Mouse (Mus musculus) frontal cortex, adult (tissue): ENCODE measurements at regions not wholly inside any gene's neighbourhood (a gene's known extent, or its start where the extent isn't known, plus 50 kb on each side); places are given as distances from the start of the nearest gene placed in this dataset.

Experiments used
- ATAC-seq: cut with Nextera tagmentation; 2 replicates; pipeline ENCODE4 v1.9.2; 2017; ENCODE audit warnings: mild to moderate bottlenecking, moderate library complexity, mixed read lengths; ENCODE audit not compliant: low TSS enrichment

GRCm38 (mm10) chr1:177336436-177336835, 78.4 kb upstream of the Akt3 start:
- no peak for ATAC-seq

DNA sequence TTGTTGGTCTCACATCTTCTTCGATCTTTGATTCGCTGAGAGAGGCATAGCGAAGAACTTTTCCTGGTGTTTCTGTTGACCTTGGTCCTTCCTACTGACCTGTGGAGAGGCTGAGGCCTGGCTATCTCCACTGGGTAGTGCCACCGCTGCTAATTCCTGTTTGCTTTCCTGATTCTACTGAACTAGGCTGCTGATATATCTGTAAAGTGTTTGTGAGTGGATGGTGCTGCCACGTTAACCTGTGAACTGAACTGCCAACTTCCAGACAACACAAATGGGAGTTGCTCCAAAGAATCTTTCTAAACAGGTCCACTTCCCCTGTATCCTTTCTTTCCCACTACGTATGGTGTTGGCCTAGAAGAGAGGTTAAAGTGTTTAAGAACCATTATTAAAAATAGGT, 78.0 kb upstream of the Akt3 start:
- ATAC-seq = no peak

DNA sequence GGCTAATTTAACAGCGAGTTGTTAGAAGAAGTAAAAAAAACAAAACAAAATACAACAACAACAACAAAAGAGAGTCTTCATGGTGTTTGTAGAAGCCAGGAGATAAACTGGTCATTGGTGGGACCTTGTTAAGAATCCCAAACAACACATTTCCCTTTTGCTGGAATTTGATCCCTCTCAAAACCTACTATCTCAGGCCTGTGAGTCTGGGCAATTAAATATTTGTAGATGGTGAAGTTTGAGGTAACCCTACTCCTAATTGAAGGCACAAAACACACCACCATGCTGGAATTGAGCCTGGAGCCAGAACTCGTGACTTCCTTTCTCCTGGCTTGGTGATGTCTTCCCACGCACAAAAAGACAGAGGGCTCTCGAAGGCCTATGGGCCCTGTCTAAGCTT, 65.4 kb upstream of the Akt3 start:
- ATAC-seq = no peak

DNA sequence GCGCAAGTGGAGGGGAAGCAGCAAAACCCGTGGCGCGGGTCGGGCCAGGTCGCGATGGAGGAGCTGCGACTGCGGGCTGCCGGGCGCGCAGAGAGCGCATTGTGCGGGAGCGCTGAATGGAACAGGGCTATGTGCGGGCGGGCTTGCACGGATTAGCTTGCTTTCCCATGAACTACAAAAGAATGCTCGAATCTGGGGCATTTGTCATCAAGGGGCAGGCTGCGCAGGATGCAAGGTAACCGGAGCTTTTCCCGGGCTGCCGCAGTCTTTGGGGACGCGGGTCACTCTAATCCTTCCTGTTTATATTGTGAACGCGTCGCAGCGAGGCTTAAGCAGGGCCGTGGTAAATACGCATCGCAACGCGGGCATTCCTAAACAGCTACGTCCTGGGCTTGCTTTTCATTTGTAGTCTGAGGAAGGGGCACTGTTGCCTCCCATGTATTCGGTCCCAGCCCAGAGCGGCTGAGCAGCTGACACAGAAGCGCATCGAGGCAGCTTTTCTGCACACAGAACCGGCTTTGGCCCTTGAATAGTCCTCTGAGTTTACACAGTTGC, 64.8 kb upstream of the Akt3 start:
- peak; percentile 78 for ATAC-seq

- ATAC-seq = no peak
These were observed 64.3 kb upstream of the Akt3 start for GRCm38 (mm10) chr1:177322307-177322685.

- ATAC-seq = peak; percentile 84
These were observed 63.8 kb upstream of the Akt3 start for GRCm38 (mm10) chr1:177321655-177322306.

- peak; percentile 69 for ATAC-seq
These were observed 50.3 kb upstream of the Akt3 start for GRCm38 (mm10) chr1:177308213-177308872.
